Mouse (Mus musculus) embryonic facial prominence, embryonic 15.5 days (tissue): ENCODE results near the gene Lysmd1. TPM values are rescaled to one million over a fixed set of nuclear protein-coding genes. Genes with fewer than 3 reads are reported as not detected.
"Not testable (repeated sequence)": the region's sequence is repeated elsewhere in the genome, so short reads cannot be mapped to it uniquely, and the experiment has no call there.

Experiments used
- ATAC-seq: fragments of 200-750 bp; cut with Nextera tagmentation; 2 replicates; pipeline ENCODE4 v1.8.0; 2017; ENCODE audit warnings: low read depth, moderate TSS enrichment; ENCODE audit not compliant: insufficient number of reproducible peaks, low FRiP score, low TSS enrichment
- H3K27ac ChIP-seq: fragments of 300-500 bp; sonication (generic); replicated peaks from 2 replicates; pipeline ENCODE4 v1.5.1; 2015; ENCODE audit warnings: mild to moderate bottlenecking, inconsistent platforms
- H3K27me3 ChIP-seq: fragments of 300-500 bp; sonication (generic); 2 replicates; pipeline ENCODE4 v1.6.1; 2015; ENCODE audit warnings: inconsistent platforms
- H3K36me3 ChIP-seq: fragments of 300-500 bp; sonication (generic); 2 replicates; pipeline ENCODE4 v1.6.1; 2015; ENCODE audit warnings: mild to moderate bottlenecking, inconsistent platforms
- H3K4me1 ChIP-seq: fragments of 300-500 bp; sonication (generic); 2 replicates; pipeline ENCODE4 v1.6.1; 2015; ENCODE audit warnings: inconsistent platforms
- H3K4me2 ChIP-seq: fragments of 300-500 bp; sonication (generic); replicated peaks from 2 replicates; pipeline ENCODE4 v1.6.1; 2015; ENCODE audit warnings: mild to moderate bottlenecking, inconsistent platforms
- H3K4me3 ChIP-seq: fragments of 300-500 bp; sonication (generic); replicated peaks from 2 replicates; pipeline ENCODE4 v1.5.1; 2015; ENCODE audit warnings: mild to moderate bottlenecking, inconsistent platforms
- H3K9ac ChIP-seq: fragments of 300-500 bp; sonication (generic); 2 replicates; pipeline ENCODE4 v1.6.1; 2015; ENCODE audit warnings: inconsistent platforms
- H3K9me3 ChIP-seq: fragments of 300-500 bp; sonication (generic); replicated peaks from 2 replicates; pipeline ENCODE4 v1.6.1; 2016; ENCODE audit warnings: inconsistent platforms
- whole genome bisulfite sequencing: fragments of 180-500 bp; shearing (Covaris S2); methylation state at CpG from one replicate; pipeline ENCODE4 v1.1.7; 2015; 5-methylcytosine and 5-hydroxymethylcytosine counted together
- polyA plus RNA-seq: library from polyadenylated mRNA; unstranded; fragments of >200 nt; fragmentation: Nextera tagmentation; extraction: Ambion mirVana; gene quantifications from 2 replicates; pipeline ENCODE4 v1.2.1, GENCODE M21; 2015

Gene Lysmd1
- 16.9 and 17.4 TPM in 2 replicates for polyA plus RNA-seq

DNA sequence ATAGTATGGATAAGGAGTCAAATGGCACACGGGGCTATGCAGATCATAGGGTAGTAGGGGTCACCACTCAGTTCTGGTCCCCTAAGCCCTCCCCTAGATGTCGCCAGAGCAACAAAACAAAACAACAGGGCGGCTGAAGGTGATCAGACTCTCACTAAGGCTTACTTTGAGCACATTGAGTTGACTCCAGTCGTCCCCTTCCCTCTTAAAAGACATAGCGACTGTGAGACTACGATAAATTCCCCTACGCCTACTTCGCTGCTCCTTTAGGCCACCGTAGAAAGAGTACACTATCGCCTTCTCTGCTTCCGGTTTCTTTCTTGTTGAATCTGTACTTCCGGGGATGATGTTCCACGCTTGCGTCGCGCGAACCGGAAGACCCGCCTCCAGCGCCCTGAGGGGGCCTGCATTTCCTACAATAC is at the start of gene Lysmd1, which contains the start of gene Scnm1:
Gene Lysmd1, plus strand, starts transcription at position 409 of the 422 bp plus-strand sequence.
Gene Scnm1, minus strand, starts transcription at position 332 of the 422 bp plus-strand sequence.
- Histone ChIP-seq H3K9ac (peak within 1 kb of the TSS; percentile 75), H3K4me3 (peak within 1 kb of the TSS; percentile 56), H3K36me3 (peaks cover 31% of the 10 kb centered on the region), H3K4me1 (peaks cover 19% of the 10 kb centered on the region), H3K27me3 (no peaks in the 10 kb centered on the region), H3K4me2 (peak within 1 kb of the TSS; percentile 81), H3K9me3 (no peaks in the 10 kb centered on the region), H3K27ac (peak within 1 kb of the TSS; percentile 73)
- under 1% methylated on average over 20 of the region's 20 CpGs for WGBS
- peak; percentile 88 for ATAC-seq

GRCm38 (mm10) chr3:95088071-95088470 is 45.8 kb upstream of the Lysmd1 start:
- H3K27me3 ChIP-seq: no peaks in the 10 kb centered on the region
- no peaks in the 10 kb centered on the region for H3K4me1 ChIP-seq
- no peaks in the 10 kb centered on the region for H3K9me3 ChIP-seq
- no peak overlapping the region for H3K27ac ChIP-seq
- 93% methylated on average over 1 of the region's 1 CpGs for WGBS
- peaks cover 4% of the 10 kb centered on the region; the same call in 1 of the 2 replicates for H3K36me3 ChIP-seq
- ATAC-seq: no peak
- H3K4me2 ChIP-seq: no peak overlapping the region
- H3K9ac ChIP-seq: no peak overlapping the region
- no peak overlapping the region for H3K4me3 ChIP-seq

- no peaks in the 10 kb centered on the region for H3K27me3 ChIP-seq
- no peak overlapping the region for H3K9ac ChIP-seq
- no peaks in the 10 kb centered on the region for H3K9me3 ChIP-seq
- 25% methylated on average over 2 of the region's 2 CpGs for WGBS
- H3K4me2 ChIP-seq: no peak overlapping the region
- no peak overlapping the region for H3K27ac ChIP-seq
- H3K4me1 ChIP-seq: peaks cover 9% of the 10 kb centered on the region
- no peak overlapping the region for H3K4me3 ChIP-seq
- ATAC-seq: no peak
- peaks cover 9% of the 10 kb centered on the region for H3K36me3 ChIP-seq
These were observed 33.0 kb upstream of the Lysmd1 start for GRCm38 (mm10) chr3:95100854-95101253.

DNA sequence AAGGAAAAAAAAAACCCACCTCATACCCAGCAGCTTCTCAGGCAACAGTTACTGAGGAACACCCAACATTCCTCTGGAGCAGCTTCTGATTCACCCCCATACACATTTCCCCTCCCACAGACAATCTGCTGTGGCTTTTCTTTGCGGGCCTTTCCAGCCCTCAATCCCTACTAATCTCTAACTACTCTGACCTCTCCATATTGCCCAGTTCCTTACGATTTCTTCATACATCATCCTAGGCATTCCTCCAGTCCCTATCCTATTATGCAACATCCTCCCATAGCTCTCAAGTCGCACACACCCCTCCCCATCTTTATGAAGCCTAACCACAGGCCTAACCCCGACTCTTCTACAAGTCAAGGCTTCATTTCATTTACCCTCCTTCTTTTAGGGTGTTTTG is 28.8 kb upstream of the Lysmd1 start:
- 46% methylated on average over 4 of the region's 4 CpGs for WGBS
- H3K36me3 ChIP-seq: no peaks in the 10 kb centered on the region

DNA sequence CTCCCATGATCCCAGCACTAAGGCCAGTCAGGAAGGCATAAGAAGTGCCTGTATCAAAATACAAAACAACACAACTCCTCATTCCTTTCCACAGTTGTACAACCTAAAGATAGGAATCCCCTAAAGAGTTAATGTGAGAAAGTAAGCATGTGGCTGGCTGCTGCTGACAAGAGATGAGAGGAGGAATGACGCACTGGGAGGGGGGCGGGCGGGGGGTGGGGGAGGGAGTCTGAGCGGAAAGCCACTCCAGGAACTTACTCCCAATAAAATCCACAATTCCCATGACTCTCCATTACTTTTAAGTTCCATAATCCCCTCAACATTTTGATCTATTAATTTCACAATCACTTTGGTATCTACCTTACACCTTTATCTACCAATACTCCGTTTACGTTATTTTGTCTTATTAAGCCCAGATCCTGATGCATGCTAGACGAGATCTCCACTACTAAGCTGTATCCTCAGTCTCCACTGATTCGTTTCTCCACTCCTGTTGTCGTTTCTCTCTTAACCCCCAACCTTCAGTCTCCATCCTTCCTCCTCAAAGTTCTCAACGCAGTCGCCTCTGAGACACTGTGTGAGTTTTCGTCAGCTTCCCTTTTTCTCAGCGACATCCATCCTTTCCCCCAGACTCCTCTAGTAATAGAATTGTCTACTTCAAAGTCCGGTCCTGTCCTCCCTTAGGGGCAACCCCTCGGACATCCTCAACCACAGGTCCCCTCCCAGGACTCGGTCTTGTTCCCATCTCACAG is 28.1 kb upstream of the Lysmd1 start:
- Histone ChIP-seq H3K4me3 (peak overlapping the region; percentile 96), H3K27me3 (no peaks in the 10 kb centered on the region), H3K36me3 (no peaks in the 10 kb centered on the region), H3K9me3 (no peaks in the 10 kb centered on the region), H3K9ac (peak overlapping the region; percentile 96), H3K4me2 (peak overlapping the region; percentile 72), H3K4me1 (peaks cover 11% of the 10 kb centered on the region), H3K27ac (peak overlapping the region; percentile 88)
- ATAC-seq: no peak; the same call in 1 of the 2 replicates
- 0% methylated on average over 16 of the region's 16 CpGs for WGBS

More for the DNA sequence above, 28.8 kb upstream of the Lysmd1 start:
- ATAC-seq: no peak
- Histone ChIP-seq H3K4me2 (peak overlapping the region; percentile 72), H3K9ac (peak overlapping the region; percentile 96; the same call in 1 of the 2 replicates), H3K27me3 (no peaks in the 10 kb centered on the region), H3K4me3 (peak overlapping the region; percentile 96), H3K27ac (no peak overlapping the region), H3K9me3 (no peaks in the 10 kb centered on the region), H3K4me1 (peaks cover 9% of the 10 kb centered on the region)

GRCm38 (mm10) chr3:95106338-95107117 is 27.4 kb upstream of the Lysmd1 start, which contains the start of gene Pip5k1a:
Gene Pip5k1a (minus strand): TSS chr3:95106930.
- Histone ChIP-seq H3K27me3 (no peaks in the 10 kb centered on the region), H3K9ac (peak within 1 kb of the TSS; percentile 96), H3K4me3 (peak within 1 kb of the TSS; percentile 96), H3K36me3 (no peaks in the 10 kb centered on the region), H3K9me3 (no peaks in the 10 kb centered on the region), H3K27ac (peak within 1 kb of the TSS; percentile 88), H3K4me1 (peaks cover 12% of the 10 kb centered on the region), H3K4me2 (peak within 1 kb of the TSS; percentile 72)
- under 1% methylated on average over 51 of the region's 51 CpGs for WGBS
- peak; percentile 91 for ATAC-seq

GRCm38 (mm10) chr3:95107308-95107707 is 26.6 kb upstream of the Lysmd1 start:
- H3K9ac ChIP-seq, H3K9me3 ChIP-seq, H3K27me3 ChIP-seq, ATAC-seq, H3K27ac ChIP-seq, H3K36me3 ChIP-seq: not testable (repeated sequence)
- peak overlapping the region; percentile 96 for H3K4me3 ChIP-seq
- peaks cover 17% of the 10 kb centered on the region for H3K4me1 ChIP-seq
- peak overlapping the region; percentile 65 for H3K4me2 ChIP-seq

DNA sequence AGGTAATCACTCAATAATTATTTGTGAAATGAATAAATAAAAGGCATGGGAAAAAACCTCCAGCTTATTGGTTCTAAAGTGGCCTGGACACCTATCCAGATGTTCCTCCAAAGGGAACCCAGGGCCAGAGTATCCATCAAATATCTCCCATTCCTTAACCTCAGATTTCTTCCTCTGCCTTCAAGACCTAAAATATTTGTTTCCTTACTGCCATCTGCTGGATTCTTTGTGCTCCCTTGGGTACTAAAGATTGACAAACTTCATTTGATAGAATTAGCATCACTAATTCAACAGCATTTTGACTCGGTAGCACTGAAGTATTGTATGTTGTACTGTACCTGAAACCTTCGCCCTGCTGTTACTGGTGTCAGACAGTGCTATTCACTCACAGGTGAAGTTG is 26.0 kb upstream of the Lysmd1 start:
- WGBS: 58% methylated on average over 2 of the region's 2 CpGs
- Histone ChIP-seq H3K4me1 (peaks cover 23% of the 10 kb centered on the region), H3K4me3 (no peak overlapping the region), H3K27me3 (no peaks in the 10 kb centered on the region), H3K9me3 (no peaks in the 10 kb centered on the region), H3K27ac (no peak overlapping the region), H3K9ac (no peak overlapping the region), H3K36me3 (no peaks in the 10 kb centered on the region), H3K4me2 (no peak overlapping the region)
- ATAC-seq: no peak

GRCm38 (mm10) chr3:95110911-95111726 is 22.8 kb upstream of the Lysmd1 start, which contains the start of gene Vps72:
Gene Vps72 (plus strand): TSS chr3:95111022.
- ATAC-seq: peak; percentile 69
- Histone ChIP-seq H3K4me1 (peaks cover 18% of the 10 kb centered on the region), H3K9me3 (no peaks in the 10 kb centered on the region), H3K9ac (peak within 1 kb of the TSS; percentile 85), H3K4me3 (peak within 1 kb of the TSS; percentile 81), H3K36me3 (peaks cover 17% of the 10 kb centered on the region), H3K4me2 (peak within 1 kb of the TSS; percentile 54), H3K27ac (peak within 1 kb of the TSS; percentile 98), H3K27me3 (no peaks in the 10 kb centered on the region)
- under 1% methylated on average over 54 of the region's 54 CpGs for WGBS

GRCm38 (mm10) chr3:95112760-95113159 is 21.1 kb upstream of the Lysmd1 start:
- ATAC-seq: no peak
- WGBS: 86% methylated on average over 1 of the region's 1 CpGs
- peaks cover 22% of the 10 kb centered on the region for H3K36me3 ChIP-seq
- H3K9me3 ChIP-seq: no peaks in the 10 kb centered on the region
- peaks cover 18% of the 10 kb centered on the region for H3K4me1 ChIP-seq
- H3K27me3 ChIP-seq: no peaks in the 10 kb centered on the region
- H3K9ac ChIP-seq: no peak overlapping the region
- H3K27ac ChIP-seq: no peak overlapping the region
- H3K4me3 ChIP-seq: no peak overlapping the region
- peak overlapping the region; percentile 54; the same call in 1 of the 2 replicates for H3K4me2 ChIP-seq
